Mouse (Mus musculus) kidney, embryonic 16.5 days (tissue): ENCODE data around the gene Rhbdl2. TPM values are rescaled to one million over a fixed set of nuclear protein-coding genes. Genes with fewer than 3 reads are reported as not detected.

Experiments
- ATAC-seq: fragments of 200-750 bp; cut with Nextera tagmentation; 2 replicates; pipeline ENCODE4 v1.8.0; 2017; ENCODE audit warnings: moderate TSS enrichment; ENCODE audit not compliant: low FRiP score, low TSS enrichment
- H3K27ac ChIP-seq: fragments of 300-500 bp; sonication (generic); 2 replicates; pipeline ENCODE4 v1.5.1; 2014; ENCODE audit warnings: low read length
- H3K27me3 ChIP-seq: fragments of 300-500 bp; sonication (generic); 2 replicates; pipeline ENCODE4 v1.6.1; 2014; ENCODE audit warnings: low read length, control low read depth, mixed read lengths; ENCODE audit not compliant: insufficient read depth
- H3K36me3 ChIP-seq: fragments of 300-500 bp; sonication (generic); 2 replicates; pipeline ENCODE4 v1.6.1; 2014; ENCODE audit warnings: low read length, control low read depth, mixed read lengths; ENCODE audit not compliant: insufficient read depth
- H3K4me1 ChIP-seq: fragments of 300-500 bp; sonication (generic); 2 replicates; pipeline ENCODE4 v1.6.1; 2014; ENCODE audit warnings: low read length, control low read depth, mixed read lengths; ENCODE audit not compliant: insufficient read depth
- H3K4me2 ChIP-seq: fragments of 300-500 bp; sonication (generic); replicated peaks from 2 replicates; pipeline ENCODE4 v1.6.1; 2014; ENCODE audit warnings: low read depth, low read length
- H3K4me3 ChIP-seq: fragments of 300-500 bp; sonication (generic); 2 replicates; pipeline ENCODE4 v1.5.1; 2014; ENCODE audit warnings: mild to moderate bottlenecking, low read length
- H3K9ac ChIP-seq: fragments of 300-500 bp; sonication (generic); replicated peaks from 2 replicates; pipeline ENCODE4 v1.6.1; 2014; ENCODE audit warnings: low read length
- H3K9me3 ChIP-seq: fragments of 300-500 bp; sonication (generic); 2 replicates; pipeline ENCODE4 v1.6.1; 2016; ENCODE audit warnings: low read length, control low read depth
- WGBS: fragments of 180-500 bp; shearing (Covaris S2); extraction: QIAGEN DNeasy Blood & Tissue Kit; methylation state at CpG from one replicate; pipeline ENCODE4 v1.1.7; 2014; 5-methylcytosine and 5-hydroxymethylcytosine counted together
- polyA plus RNA-seq: library from polyadenylated mRNA; unstranded; fragments of >200 nt; fragmentation: Nextera tagmentation; extraction: Ambion mirVana; gene quantifications from 2 replicates; pipeline ENCODE4 v1.2.1, GENCODE M21; 2015

Gene Rhbdl2
- polyA plus RNA-seq, 1 experiment from 2014 or later, result 6.8 TPM

- no peak overlapping the region for H3K4me2 ChIP-seq
- H3K9ac ChIP-seq, result no peak overlapping the region
Observed at GRCm38 (mm10) chr4:123810475-123811295, 23.0 kb downstream of the Rhbdl2 start.

GRCm38 (mm10) chr4:123812525-123812924 lies 24.9 kb downstream of the Rhbdl2 start:
- ATAC-seq, result no peak
- no peaks in the 10 kb centered on the region for H3K9me3 ChIP-seq
- no peak overlapping the region for H3K4me3 ChIP-seq
- peaks cover 4% of the 10 kb centered on the region; the same call in 1 of the 2 replicates for H3K4me1 ChIP-seq
- no peak overlapping the region for H3K9ac ChIP-seq
- WGBS, result 79% methylated on average over 3 of the region's 3 CpGs
- no peaks in the 10 kb centered on the region for H3K36me3 ChIP-seq
- H3K27ac ChIP-seq, result no peak overlapping the region
- H3K27me3 ChIP-seq, result no peaks in the 10 kb centered on the region
- no peak overlapping the region for H3K4me2 ChIP-seq

More at GRCm38 (mm10) chr4:123810475-123811295, 23.0 kb downstream of the Rhbdl2 start:
- H3K9me3 ChIP-seq, result no peaks in the 10 kb centered on the region
- no peak for ATAC-seq
- H3K4me1 ChIP-seq, result peaks cover 4% of the 10 kb centered on the region; the same call in 1 of the 2 replicates
- H3K36me3 ChIP-seq, result no peaks in the 10 kb centered on the region
- no peaks in the 10 kb centered on the region for H3K27me3 ChIP-seq
- 85% methylated on average over 12 of the region's 12 CpGs for WGBS
- H3K27ac ChIP-seq, result no peak overlapping the region
- no peak overlapping the region for H3K4me3 ChIP-seq

GRCm38 (mm10) chr4:123814030-123814501 lies 26.4 kb downstream of the Rhbdl2 start:
- no peak overlapping the region for H3K9ac ChIP-seq
- H3K27me3 ChIP-seq, result no peaks in the 10 kb centered on the region
- H3K4me2 ChIP-seq, result no peak overlapping the region
- peak; percentile 90 for ATAC-seq
- H3K4me3 ChIP-seq, result no peak overlapping the region
- H3K27ac ChIP-seq, result peak overlapping the region; percentile 34
- WGBS, result 30% methylated on average over 7 of the region's 7 CpGs
- H3K9me3 ChIP-seq, result no peaks in the 10 kb centered on the region
- H3K4me1 ChIP-seq, result peaks cover 4% of the 10 kb centered on the region; the same call in 1 of the 2 replicates
- no peaks in the 10 kb centered on the region for H3K36me3 ChIP-seq

- no peaks in the 10 kb centered on the region for H3K27me3 ChIP-seq
- H3K27ac ChIP-seq, result no peak overlapping the region
- H3K9me3 ChIP-seq, result no peaks in the 10 kb centered on the region
- no peak for ATAC-seq
- no peaks in the 10 kb centered on the region for H3K4me1 ChIP-seq
- H3K9ac ChIP-seq, result no peak overlapping the region
- H3K36me3 ChIP-seq, result no peaks in the 10 kb centered on the region
- no peak overlapping the region for H3K4me3 ChIP-seq
- 56% methylated on average over 4 of the region's 4 CpGs for WGBS
- no peak overlapping the region for H3K4me2 ChIP-seq
Observed at GRCm38 (mm10) chr4:123819093-123819610, 31.5 kb downstream of the Rhbdl2 start.

GRCm38 (mm10) chr4:123842126-123842525 lies 54.5 kb downstream of the Rhbdl2 start:
- Histone ChIP-seq H3K27me3 (no peaks in the 10 kb centered on the region), H3K4me2 (no peak overlapping the region), H3K4me1 (no peaks in the 10 kb centered on the region), H3K4me3 (no peak overlapping the region), H3K36me3 (no peaks in the 10 kb centered on the region), H3K27ac (no peak overlapping the region), H3K9ac (no peak overlapping the region), H3K9me3 (peaks cover 5% of the 10 kb centered on the region; the same call in 1 of the 2 replicates)
- 89% methylated on average over 8 of the region's 8 CpGs for WGBS
- no peak for ATAC-seq

GRCm38 (mm10) chr4:123856888-123857287 lies 69.2 kb downstream of the Rhbdl2 start:
- no peak overlapping the region for H3K4me2 ChIP-seq
- H3K9me3 ChIP-seq, result no peaks in the 10 kb centered on the region
- ATAC-seq, result no peak
- no peaks in the 10 kb centered on the region for H3K4me1 ChIP-seq
- no peak overlapping the region for H3K9ac ChIP-seq
- H3K27me3 ChIP-seq, result no peaks in the 10 kb centered on the region
- WGBS, result 71% methylated on average over 4 of the region's 4 CpGs
- H3K4me3 ChIP-seq, result no peak overlapping the region
- no peaks in the 10 kb centered on the region for H3K36me3 ChIP-seq
- H3K27ac ChIP-seq, result no peak overlapping the region

GRCm38 (mm10) chr4:123858090-123858489 lies 70.4 kb downstream of the Rhbdl2 start:
- Histone ChIP-seq H3K4me2 (no peak overlapping the region), H3K27me3 (no peaks in the 10 kb centered on the region), H3K9me3 (no peaks in the 10 kb centered on the region), H3K27ac (no peak overlapping the region), H3K4me1 (no peaks in the 10 kb centered on the region), H3K9ac (no peak overlapping the region), H3K36me3 (no peaks in the 10 kb centered on the region), H3K4me3 (no peak overlapping the region)
- 85% methylated on average over 7 of the region's 7 CpGs for WGBS
- no peak for ATAC-seq

GRCm38 (mm10) chr4:123859379-123859778 lies 71.7 kb downstream of the Rhbdl2 start, which contains the start of gene 4933427I04Rik:
Gene 4933427I04Rik (plus strand): TSS chr4:123859679.
- no peak within 1 kb of the TSS for H3K4me3 ChIP-seq
- H3K9me3 ChIP-seq, result no peaks in the 10 kb centered on the region
- ATAC-seq, result no peak
- no peak within 1 kb of the TSS for H3K9ac ChIP-seq
- no peak within 1 kb of the TSS for H3K4me2 ChIP-seq
- H3K36me3 ChIP-seq, result no peaks in the 10 kb centered on the region
- H3K27me3 ChIP-seq, result no peaks in the 10 kb centered on the region
- H3K27ac ChIP-seq, result no peak within 1 kb of the TSS
- no peaks in the 10 kb centered on the region for H3K4me1 ChIP-seq
- 80% methylated on average over 3 of the region's 3 CpGs for WGBS

- no peak for ATAC-seq
- WGBS, result 56% methylated on average over 2 of the region's 2 CpGs
Observed at GRCm38 (mm10) chr4:123859803-123860202, 72.1 kb downstream of the Rhbdl2 start.

GRCm38 (mm10) chr4:123860621-123861020 lies 72.9 kb downstream of the Rhbdl2 start:
- H3K9me3 ChIP-seq, result no peaks in the 10 kb centered on the region
- H3K27ac ChIP-seq, result no peak overlapping the region
- H3K4me2 ChIP-seq, result no peak overlapping the region
- H3K9ac ChIP-seq, result no peak overlapping the region
- ATAC-seq, result no peak
- H3K36me3 ChIP-seq, result no peaks in the 10 kb centered on the region
- H3K27me3 ChIP-seq, result no peaks in the 10 kb centered on the region
- no peaks in the 10 kb centered on the region for H3K4me1 ChIP-seq
- 84% methylated on average over 5 of the region's 5 CpGs for WGBS
- H3K4me3 ChIP-seq, result no peak overlapping the region

More at GRCm38 (mm10) chr4:123859803-123860202, 72.1 kb downstream of the Rhbdl2 start:
- Histone ChIP-seq H3K4me2 (no peak overlapping the region), H3K9ac (no peak overlapping the region), H3K36me3 (no peaks in the 10 kb centered on the region), H3K4me1 (no peaks in the 10 kb centered on the region), H3K4me3 (no peak overlapping the region), H3K27ac (no peak overlapping the region), H3K9me3 (no peaks in the 10 kb centered on the region), H3K27me3 (no peaks in the 10 kb centered on the region)
